Mouse (Mus musculus) heart, adult 2 months (tissue): ENCODE results near the gene Aldoc.
A peak's percentile ranks its signal among the peaks of the same experiment; 100 is the strongest.

Source experiments
- CTCF ChIP-seq: fragments of 200-600 bp; IDR thresholded peaks from 2 replicates; pipeline ENCODE4 v1.8.1; 2022; ENCODE audit warnings: antibody characterized with exemption, mild to moderate bottlenecking, moderate library complexity
- POLR2A ChIP-seq: fragments of 200-500 bp; IDR thresholded peaks from 2 replicates; pipeline ENCODE4 v1.6.1; 2011; ENCODE audit warnings: mild to moderate bottlenecking, low read depth, low read length, control low read depth; ENCODE audit not compliant: insufficient read depth

GRCm38 (mm10) chr11:78347070-78347754, 24.4 kb downstream of the Aldoc start:
- TF ChIP-seq CTCF (peak; percentile 98; the same call in 1 of the 2 replicates), POLR2A (no peak)
